Mouse (Mus musculus) C2C12 (cell line): Measurements from ENCODE around the gene Asb7.

Source experiments
- CEBPB ChIP-seq: IDR thresholded peaks from one replicate; pipeline ENCODE4 v1.6.1; 2011; ENCODE audit warnings: low read depth, mild to moderate bottlenecking, control low read depth, moderate library complexity
- CTCF ChIP-seq: IDR thresholded peaks from one replicate; pipeline ENCODE4 v1.5.1; 2011; ENCODE audit not compliant: control insufficient read depth, insufficient read depth, insufficient read length
- FOSL1 ChIP-seq: IDR thresholded peaks from one replicate; pipeline ENCODE4 v1.8.0; 2011; ENCODE audit warnings: mild to moderate bottlenecking, low read length; ENCODE audit not compliant: poor library complexity, insufficient read depth, severe bottlenecking
- MAX ChIP-seq: IDR thresholded peaks from one replicate; pipeline ENCODE4 v1.6.1; 2011; ENCODE audit warnings: mild to moderate bottlenecking, control low read depth
- MYOD1 ChIP-seq: IDR thresholded peaks from one replicate; pipeline ENCODE4 v1.6.1; 2011; ENCODE audit warnings: low read depth; ENCODE audit not compliant: control insufficient read depth, insufficient read length
- MYOG ChIP-seq: IDR thresholded peaks from one replicate; pipeline ENCODE4 v1.6.1; 2011; ENCODE audit not compliant: control insufficient read depth, insufficient read length; ENCODE audit errors: extremely low read depth
- USF1 ChIP-seq: IDR thresholded peaks from one replicate; pipeline ENCODE4 v1.6.1; 2011; ENCODE audit warnings: low read depth, mild to moderate bottlenecking, control low read depth, moderate library complexity

DNA sequence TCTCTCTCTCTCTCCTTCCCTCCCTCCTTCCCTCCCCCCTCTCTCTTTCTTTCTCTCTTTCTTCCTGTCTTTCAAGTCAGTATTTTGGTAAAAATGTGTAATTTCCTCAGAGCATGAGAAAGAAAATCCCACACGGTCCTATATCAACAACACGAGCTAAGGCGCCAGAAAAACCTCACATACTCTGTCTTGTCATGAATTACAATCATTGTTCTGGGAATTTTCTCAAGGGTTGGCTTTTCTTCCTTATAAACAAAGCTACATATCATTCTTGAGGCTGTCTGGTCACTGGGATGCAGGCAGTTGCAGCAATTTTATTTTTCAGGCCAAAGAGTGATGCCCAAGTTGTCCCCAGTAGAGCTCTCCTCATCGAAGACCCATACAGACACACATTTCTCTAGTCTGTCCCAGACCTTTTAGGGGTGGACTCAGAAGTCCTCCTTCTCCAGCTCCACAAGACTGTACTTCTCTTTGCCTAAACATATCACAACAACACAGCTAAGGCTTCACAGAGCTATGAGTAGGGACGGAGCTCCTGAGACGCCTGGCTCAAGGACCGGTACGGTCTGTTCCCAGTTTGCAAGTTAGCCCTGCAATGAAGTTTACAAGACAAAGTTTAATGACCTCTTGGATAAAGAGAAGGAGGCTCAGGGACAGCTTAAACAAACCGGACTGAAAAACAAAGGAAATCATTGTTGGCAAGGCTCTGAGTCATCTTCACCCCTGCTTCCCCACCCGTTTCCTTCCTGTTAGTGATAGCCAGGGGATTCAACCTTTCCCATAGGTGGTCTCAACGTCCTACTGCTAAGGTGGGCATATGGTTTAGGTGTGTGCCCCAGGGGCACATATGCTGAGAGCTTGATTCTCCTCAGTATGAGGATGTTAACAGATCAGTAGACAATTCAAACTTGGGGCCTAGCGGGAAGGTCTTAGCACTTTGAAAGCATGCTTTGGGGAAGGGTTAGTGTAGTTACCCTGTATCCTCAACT, 88.5 kb downstream of the Asb7 start:
- TF ChIP-seq CTCF = no peak
- no peak for TF ChIP-seq USF1
- no peak for TF ChIP-seq MAX
- no peak for TF ChIP-seq FOSL1
- no peak for TF ChIP-seq MYOD1
- no peak for TF ChIP-seq CEBPB
- TF ChIP-seq MYOG = no peak
